Mouse (Mus musculus): ENCODE results near the gene Pde4b. TPM values are rescaled to one million over a fixed set of nuclear protein-coding genes. Genes with fewer than 3 reads are reported as not detected.

Pde4b gene
- polyA plus RNA-seq, 1 experiment = 3.9 TPM

- Histone ChIP-seq H3K4me3 (replicated peaks; ENCODE audit: control insufficient read depth, low read depth, low read length) (no peak overlapping the region), H3K4me1 (ENCODE audit: control insufficient read depth, insufficient read depth, low read length) (no peaks in the 10 kb centered on the region), H3K27ac (ENCODE audit: control insufficient read depth, insufficient read depth, low read depth, low read length, poor library complexity) (no peak overlapping the region)
- TF ChIP-seq CTCF (IDR thresholded peaks at IDR 0.05; ENCODE audit: control insufficient read depth, insufficient read depth, low read length) (no peak), POLR2A (IDR thresholded peaks at IDR 0.05; ENCODE audit: borderline replicate concordance, control insufficient read depth, low read depth, low read length) (no peak)
- WGBS = 16% methylated on average over 4 of the region's 4 CpGs
Measured at GRCm38 (mm10) chr4:102429730-102430341, 342.5 kb downstream of the Pde4b start.

DNA sequence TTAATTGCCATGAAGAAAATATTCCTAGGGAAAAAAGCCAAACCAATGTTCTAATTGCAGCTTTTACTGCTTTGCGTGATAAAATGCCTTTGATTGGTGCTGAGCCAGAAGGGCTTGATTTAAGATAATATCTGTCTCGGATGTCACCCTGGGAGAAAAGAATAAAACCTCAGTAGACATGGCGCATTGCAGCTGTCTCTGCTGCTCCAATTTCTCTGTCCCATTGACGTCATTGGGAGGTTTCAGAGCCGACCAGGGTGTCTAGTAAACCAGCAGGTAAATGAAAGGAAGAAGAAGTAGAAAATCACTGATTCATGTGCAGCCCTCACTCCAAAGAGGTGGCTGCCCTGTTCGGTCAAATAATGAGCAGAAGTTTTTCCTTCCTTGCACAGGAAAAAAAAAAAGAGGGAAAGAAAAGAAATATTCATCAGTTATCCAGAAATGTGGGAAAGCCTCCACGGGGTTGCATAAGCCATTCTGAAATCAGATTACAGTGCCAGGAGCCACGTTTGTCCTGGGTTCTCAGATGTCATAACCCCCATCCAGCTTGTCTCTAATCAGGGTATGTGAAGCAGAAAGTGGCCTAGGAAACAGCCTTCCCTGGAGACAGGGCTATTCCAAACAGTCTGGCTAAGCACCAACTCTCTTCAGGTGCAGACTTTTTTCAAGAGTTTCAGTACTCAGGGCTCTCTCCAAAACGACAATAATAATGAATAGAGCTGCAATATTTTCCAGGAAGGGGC is 344.9 kb downstream of the Pde4b start:
- TF ChIP-seq POLR2A (IDR thresholded peaks at IDR 0.05; ENCODE audit: borderline replicate concordance, control insufficient read depth, low read depth, low read length) (no peak), CTCF (IDR thresholded peaks at IDR 0.05; ENCODE audit: control insufficient read depth, insufficient read depth, low read length) (no peak)
- WGBS = 57% methylated on average over 9 of the region's 9 CpGs
- Histone ChIP-seq H3K4me1 (ENCODE audit: control insufficient read depth, insufficient read depth, low read length) (no peaks in the 10 kb centered on the region), H3K4me3 (replicated peaks; ENCODE audit: control insufficient read depth, low read depth, low read length) (no peak overlapping the region), H3K27ac (ENCODE audit: control insufficient read depth, insufficient read depth, low read depth, low read length, poor library complexity) (no peak overlapping the region)

DNA sequence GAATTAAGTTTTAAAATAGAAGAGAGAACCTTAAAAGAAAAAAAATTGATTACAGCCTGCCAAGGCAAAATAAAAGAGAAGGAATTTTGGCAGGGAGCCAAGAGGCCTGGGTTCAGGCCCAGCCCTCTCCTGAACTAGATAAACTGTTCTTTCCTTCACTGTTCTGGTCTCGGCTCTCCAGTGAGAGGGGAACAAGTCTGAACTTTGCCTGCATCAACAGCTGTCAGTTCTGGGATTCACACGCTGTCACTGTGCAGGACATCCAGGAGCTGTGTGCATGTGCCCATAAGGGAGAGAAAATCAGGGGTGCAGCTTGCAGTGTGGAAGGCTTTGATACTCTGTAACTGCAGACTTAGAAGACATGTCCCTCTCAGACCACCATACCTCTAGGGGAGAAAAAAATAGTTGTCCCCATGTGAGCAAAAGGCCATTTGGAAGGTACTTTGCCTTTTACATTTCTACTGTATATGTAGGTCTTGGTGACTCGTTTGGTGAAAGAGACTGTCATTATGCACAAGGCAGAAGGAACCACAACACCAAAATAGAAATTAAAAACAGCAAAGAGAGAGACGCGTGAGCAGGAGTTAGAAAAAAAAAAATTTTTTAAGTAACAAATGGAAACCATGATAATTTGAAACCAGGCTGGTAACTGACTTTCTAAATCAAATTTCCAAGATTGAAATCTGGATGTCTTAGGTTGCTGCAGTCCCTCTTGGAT is 352.2 kb downstream of the Pde4b start:
- H3K4me3 ChIP-seq (replicated peaks; ENCODE audit: control insufficient read depth, low read depth, low read length) = no peak overlapping the region
- 71% methylated on average over 5 of the region's 5 CpGs for WGBS
- H3K4me1 ChIP-seq (ENCODE audit: control insufficient read depth, insufficient read depth, low read length) = no peaks in the 10 kb centered on the region
- TF ChIP-seq CTCF (IDR thresholded peaks at IDR 0.05; ENCODE audit: control insufficient read depth, insufficient read depth, low read length) (no peak), POLR2A (IDR thresholded peaks at IDR 0.05; ENCODE audit: borderline replicate concordance, control insufficient read depth, low read depth, low read length) (no peak)
- no peak overlapping the region for H3K27ac ChIP-seq (ENCODE audit: control insufficient read depth, insufficient read depth, low read depth, low read length, poor library complexity)

DNA sequence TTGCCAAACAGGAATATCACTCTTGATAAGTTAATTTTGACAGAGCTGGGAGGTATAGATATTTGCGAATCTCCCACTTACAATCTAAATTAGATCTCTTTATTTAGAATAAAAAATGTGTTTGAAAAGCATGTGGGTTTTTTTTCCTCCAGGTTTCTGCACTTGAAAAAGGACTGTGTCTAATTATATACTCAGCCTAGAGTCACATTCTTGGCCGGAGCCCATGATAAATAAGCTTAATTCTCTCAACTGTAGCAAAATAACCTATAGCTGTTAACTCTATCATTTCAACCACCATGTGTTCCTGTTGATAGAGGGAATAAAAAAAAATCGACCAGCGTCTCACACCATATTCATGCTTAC is 352.8 kb downstream of the Pde4b start:
- no peak for TF ChIP-seq POLR2A (IDR thresholded peaks at IDR 0.05; ENCODE audit: borderline replicate concordance, control insufficient read depth, low read depth, low read length)
- no peak for TF ChIP-seq CTCF (IDR thresholded peaks at IDR 0.05; ENCODE audit: control insufficient read depth, insufficient read depth, low read length)
- Histone ChIP-seq H3K27ac (ENCODE audit: control insufficient read depth, insufficient read depth, low read depth, low read length, poor library complexity) (no peak overlapping the region), H3K4me3 (replicated peaks; ENCODE audit: control insufficient read depth, low read depth, low read length) (no peak overlapping the region), H3K4me1 (ENCODE audit: control insufficient read depth, insufficient read depth, low read length) (no peaks in the 10 kb centered on the region)
- WGBS = 79% methylated on average over 4 of the region's 4 CpGs

GRCm38 (mm10) chr4:102443533-102443932 is 356.2 kb downstream of the Pde4b start:
- WGBS = 76% methylated on average over 5 of the region's 5 CpGs
- Histone ChIP-seq H3K27ac (ENCODE audit: control insufficient read depth, insufficient read depth, low read depth, low read length, poor library complexity) (no peak overlapping the region), H3K4me1 (ENCODE audit: control insufficient read depth, insufficient read depth, low read length) (no peaks in the 10 kb centered on the region), H3K4me3 (replicated peaks; ENCODE audit: control insufficient read depth, low read depth, low read length) (no peak overlapping the region)
- TF ChIP-seq POLR2A (IDR thresholded peaks at IDR 0.05; ENCODE audit: borderline replicate concordance, control insufficient read depth, low read depth, low read length) (no peak), CTCF (IDR thresholded peaks at IDR 0.05; ENCODE audit: control insufficient read depth, insufficient read depth, low read length) (no peak)

- 82% methylated on average over 3 of the region's 3 CpGs for WGBS
- no peak for TF ChIP-seq POLR2A (IDR thresholded peaks at IDR 0.05; ENCODE audit: borderline replicate concordance, control insufficient read depth, low read depth, low read length)
- TF ChIP-seq CTCF (IDR thresholded peaks at IDR 0.05; ENCODE audit: control insufficient read depth, insufficient read depth, low read length) = no peak
- H3K27ac ChIP-seq (ENCODE audit: control insufficient read depth, insufficient read depth, low read depth, low read length, poor library complexity) = no peak overlapping the region
- H3K4me3 ChIP-seq (replicated peaks; ENCODE audit: control insufficient read depth, low read depth, low read length) = no peak overlapping the region
- no peaks in the 10 kb centered on the region for H3K4me1 ChIP-seq (ENCODE audit: control insufficient read depth, insufficient read depth, low read length)
Measured at GRCm38 (mm10) chr4:102444501-102444900, 357.2 kb downstream of the Pde4b start.

GRCm38 (mm10) chr4:102446160-102446945 is 359.0 kb downstream of the Pde4b start:
- 80% methylated on average over 8 of the region's 8 CpGs for WGBS
- H3K4me3 ChIP-seq (replicated peaks; ENCODE audit: control insufficient read depth, low read depth, low read length) = no peak overlapping the region
- no peak for TF ChIP-seq CTCF (IDR thresholded peaks at IDR 0.05; ENCODE audit: control insufficient read depth, insufficient read depth, low read length)
- TF ChIP-seq POLR2A (IDR thresholded peaks at IDR 0.05; ENCODE audit: borderline replicate concordance, control insufficient read depth, low read depth, low read length) = no peak
- H3K27ac ChIP-seq (ENCODE audit: control insufficient read depth, insufficient read depth, low read depth, low read length, poor library complexity) = no peak overlapping the region
- H3K4me1 ChIP-seq (ENCODE audit: control insufficient read depth, insufficient read depth, low read length) = no peaks in the 10 kb centered on the region

GRCm38 (mm10) chr4:102456426-102456825 is 369.1 kb downstream of the Pde4b start:
- Histone ChIP-seq H3K27ac (ENCODE audit: control insufficient read depth, insufficient read depth, low read depth, low read length, poor library complexity) (no peak overlapping the region), H3K4me3 (replicated peaks; ENCODE audit: control insufficient read depth, low read depth, low read length) (no peak overlapping the region), H3K4me1 (ENCODE audit: control insufficient read depth, insufficient read depth, low read length) (no peaks in the 10 kb centered on the region)
- TF ChIP-seq POLR2A (IDR thresholded peaks at IDR 0.05; ENCODE audit: borderline replicate concordance, control insufficient read depth, low read depth, low read length) (no peak), CTCF (IDR thresholded peaks at IDR 0.05; ENCODE audit: control insufficient read depth, insufficient read depth, low read length) (no peak)
- WGBS = 76% methylated on average over 3 of the region's 3 CpGs
